Mouse (Mus musculus): ENCODE measurements around the gene Syncrip.
"Not testable (repeated sequence)": the region's sequence is repeated elsewhere in the genome, so short reads cannot be mapped to it uniquely, and the experiment has no call there.

The Syncrip gene

GRCm38 (mm10) chr9:88482829-88483396 is 539 bp upstream of the Syncrip start:
- DNase-seq (ENCODE audit: low spot score in 2 of 2): peak; percentile 84

GRCm38 (mm10) chr9:88481791-88482160 is 598 bp downstream of the Syncrip start:
- DNase-seq (ENCODE audit: low spot score in 2 of 2): peak; percentile 28 to 36

GRCm38 (mm10) chr9:88481061-88481790 is 1.1 kb downstream of the Syncrip start:
- DNase-seq (ENCODE audit: low spot score in 2 of 2): peak; percentile 18 to 23

- no peak for DNase-seq (ENCODE audit: low spot score in 2 of 2)
Measured at GRCm38 (mm10) chr9:88480120-88480519, 2.3 kb downstream of the Syncrip start.

GRCm38 (mm10) chr9:88476138-88476537 is 6.2 kb downstream of the Syncrip start:
- no peak for DNase-seq (ENCODE audit: low spot score in 2 of 2)

GRCm38 (mm10) chr9:88461017-88461416 is 21.4 kb downstream of the Syncrip start:
- DNase-seq (ENCODE audit: low spot score in 2 of 2): not testable (repeated sequence)

- no peak for DNase-seq (ENCODE audit: low spot score in 2 of 2)
Measured at GRCm38 (mm10) chr9:88439991-88440390, 42.4 kb downstream of the Syncrip start.

- DNase-seq (ENCODE audit: low spot score in 2 of 2): no peak
Measured at GRCm38 (mm10) chr9:88439238-88439600, 43.2 kb downstream of the Syncrip start.

GRCm38 (mm10) chr9:88438555-88439237 is 43.7 kb downstream of the Syncrip start, which contains the start of gene Snx14:
Gene Snx14, minus strand, starts transcription at chr9:88438958.
- peak; percentile 98 to 99 for DNase-seq (ENCODE audit: low spot score in 2 of 2)

- DNase-seq (ENCODE audit: low spot score in 2 of 2): peak in 1 of 2 experiments; percentile 9
Measured at GRCm38 (mm10) chr9:88438237-88438554, 44.2 kb downstream of the Syncrip start.

GRCm38 (mm10) chr9:88437342-88438236 is 44.8 kb downstream of the Syncrip start:
- no peak for DNase-seq (ENCODE audit: low spot score in 2 of 2)

- no peak for DNase-seq (ENCODE audit: low spot score in 2 of 2)
Measured at GRCm38 (mm10) chr9:88424356-88424755, 58.0 kb downstream of the Syncrip start.

GRCm38 (mm10) chr9:88422428-88422827 is 59.9 kb downstream of the Syncrip start:
- no peak for DNase-seq (ENCODE audit: low spot score in 2 of 2)

- DNase-seq (ENCODE audit: low spot score in 2 of 2): no peak
Measured at GRCm38 (mm10) chr9:88416752-88417151, 65.6 kb downstream of the Syncrip start.

- no peak for DNase-seq (ENCODE audit: low spot score in 2 of 2)
Measured at GRCm38 (mm10) chr9:88409978-88410377, 72.4 kb downstream of the Syncrip start.

GRCm38 (mm10) chr9:88404515-88404914 is 77.9 kb downstream of the Syncrip start:
- no peak for DNase-seq (ENCODE audit: low spot score in 2 of 2)

- no peak for DNase-seq (ENCODE audit: low spot score in 2 of 2)
Measured at GRCm38 (mm10) chr9:88404088-88404487, 78.3 kb downstream of the Syncrip start.

GRCm38 (mm10) chr9:88398461-88398860 is 83.9 kb downstream of the Syncrip start:
- DNase-seq (ENCODE audit: low spot score in 2 of 2): no peak

Measured in frontal cortex, postnatal 36 days (tissue).